Mouse (Mus musculus) C2C12 (cell line): ENCODE data around the gene Ppp2r3a.

Source experiments
- CEBPB ChIP-seq: IDR thresholded peaks from one replicate; pipeline ENCODE4 v1.6.1; 2011; ENCODE audit warnings: low read depth, mild to moderate bottlenecking, control low read depth, moderate library complexity
- CTCF ChIP-seq: IDR thresholded peaks from one replicate; pipeline ENCODE4 v1.5.1; 2011; ENCODE audit not compliant: control insufficient read depth, insufficient read depth, insufficient read length
- MAX ChIP-seq: IDR thresholded peaks from one replicate; pipeline ENCODE4 v1.6.1; 2011; ENCODE audit warnings: mild to moderate bottlenecking, control low read depth
- MYOD1 ChIP-seq: IDR thresholded peaks from one replicate; pipeline ENCODE4 v1.6.1; 2011; ENCODE audit warnings: low read depth; ENCODE audit not compliant: control insufficient read depth, insufficient read length
- MYOG ChIP-seq: IDR thresholded peaks from one replicate; pipeline ENCODE4 v1.6.1; 2011; ENCODE audit not compliant: control insufficient read depth, insufficient read length; ENCODE audit errors: extremely low read depth
- USF1 ChIP-seq: IDR thresholded peaks from one replicate; pipeline ENCODE4 v1.6.1; 2011; ENCODE audit warnings: low read depth, mild to moderate bottlenecking, control low read depth, moderate library complexity

DNA sequence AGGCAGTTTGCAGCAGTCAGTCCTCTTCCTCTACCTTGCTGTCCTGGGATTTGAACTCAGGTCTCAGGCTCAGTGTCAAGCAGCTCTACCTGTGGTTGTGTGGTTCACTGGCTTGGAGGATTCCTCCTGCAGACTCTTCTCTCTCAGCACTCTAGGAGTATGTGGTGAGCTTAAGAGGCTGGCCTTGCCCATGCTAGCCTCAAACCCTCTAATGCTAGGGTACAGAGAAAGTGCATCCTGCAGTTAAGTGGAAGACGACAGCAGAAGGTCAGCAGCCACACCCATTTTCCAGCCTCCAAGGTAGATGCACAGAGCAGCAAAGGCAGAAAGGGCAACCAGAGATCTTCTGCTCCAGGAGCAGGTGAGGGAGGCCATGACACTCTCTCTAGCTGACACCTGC is 39.3 kb upstream of the Ppp2r3a start:
- no peak for TF ChIP-seq CTCF
- TF ChIP-seq MYOD1: no peak
- TF ChIP-seq CEBPB: no peak
- no peak for TF ChIP-seq USF1
- TF ChIP-seq MAX: no peak
- no peak for TF ChIP-seq MYOG
